Mouse (Mus musculus): Measurements from ENCODE around the gene Zfp652.

- TF ChIP-seq GATA1 (IDR thresholded peaks at IDR 0.05; ENCODE audit: borderline replicate concordance, low read length) (no peak), FLI1 (IDR thresholded peaks at IDR 0.05; ENCODE audit: low read length) (no peak)
These were observed 117.1 kb downstream of the Zfp652 start for GRCm38 (mm10) chr11:95829526-95830050.

Data from megakaryocyte, embryonic 14.5 days (primary cell).